Mouse (Mus musculus): ENCODE measurements around the gene Hic1.

DNA sequence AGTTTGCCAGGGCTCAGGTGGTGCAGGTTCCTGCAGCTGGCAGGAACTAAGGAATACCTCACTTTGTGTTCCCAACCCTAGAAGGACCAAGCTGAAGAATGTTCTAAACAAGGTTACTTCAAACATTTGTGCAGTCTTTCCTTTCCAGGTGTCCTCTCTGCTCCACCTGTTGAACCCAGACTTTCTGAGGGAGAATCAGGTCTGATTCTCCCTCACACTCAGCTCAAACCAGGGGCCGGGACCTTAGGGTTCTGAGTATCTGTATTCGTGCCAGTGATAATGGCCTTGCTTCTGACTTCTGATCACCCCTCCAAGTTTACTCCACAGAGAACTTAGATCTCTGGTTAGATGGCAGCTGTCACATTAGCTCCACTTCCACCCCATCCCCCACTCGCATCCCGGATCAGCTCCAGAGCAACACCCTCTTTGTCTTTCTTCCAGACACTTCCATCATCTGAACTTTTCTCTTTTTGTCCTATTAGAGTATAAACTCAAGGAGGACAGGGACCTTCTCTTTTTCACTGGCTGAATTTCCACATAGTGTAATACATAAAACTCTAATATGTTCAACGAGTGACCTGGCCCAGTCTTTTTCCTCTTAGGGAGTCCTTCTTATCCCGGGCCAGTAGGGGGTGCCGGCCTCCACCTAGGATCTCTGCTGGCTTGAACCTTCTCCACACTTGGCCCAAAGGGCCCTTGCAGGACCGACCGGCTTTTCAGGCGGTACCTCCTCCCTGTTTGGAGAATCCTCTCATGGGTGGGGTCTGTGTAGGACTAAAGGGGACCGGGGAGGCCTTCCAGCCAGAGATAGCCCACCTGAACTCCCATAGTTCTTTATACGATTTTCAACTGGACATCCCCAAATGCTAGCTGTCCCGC lies 23.3 kb upstream of the Hic1 start:
- TF ChIP-seq CTCF (IDR thresholded peaks at IDR 0.05): peak; percentile 90
- no peak for TF ChIP-seq EP300 (IDR thresholded peaks at IDR 0.05)
